Mouse (Mus musculus) lung, postnatal 14 days (tissue): ENCODE data around the gene Ino80b.

Experiments
- DNase-seq: peaks from one replicate; pipeline ENCODE4 v3.0.0; 2021

Gene Ino80b

DNA sequence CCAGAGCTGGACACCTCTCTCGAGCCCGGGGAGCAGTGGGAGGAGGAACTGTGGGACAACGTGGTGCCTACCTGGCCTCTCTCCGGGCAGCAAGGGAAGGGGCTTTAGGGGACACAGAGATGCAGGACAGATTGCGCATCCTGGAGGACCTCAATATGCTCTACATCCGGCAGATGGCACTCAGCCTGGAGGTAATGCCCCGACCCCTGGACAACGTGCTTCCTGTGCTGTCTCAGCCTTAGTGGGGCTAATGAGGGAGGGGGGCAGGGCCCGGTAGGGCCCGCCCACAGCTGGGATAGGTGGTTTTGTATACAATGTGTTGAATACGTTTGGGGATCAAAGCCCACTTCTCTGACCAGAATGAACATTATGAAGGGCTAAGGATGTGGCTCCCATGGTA is 12.8 kb upstream of the Ino80b start:
- no peak for DNase-seq

DNA sequence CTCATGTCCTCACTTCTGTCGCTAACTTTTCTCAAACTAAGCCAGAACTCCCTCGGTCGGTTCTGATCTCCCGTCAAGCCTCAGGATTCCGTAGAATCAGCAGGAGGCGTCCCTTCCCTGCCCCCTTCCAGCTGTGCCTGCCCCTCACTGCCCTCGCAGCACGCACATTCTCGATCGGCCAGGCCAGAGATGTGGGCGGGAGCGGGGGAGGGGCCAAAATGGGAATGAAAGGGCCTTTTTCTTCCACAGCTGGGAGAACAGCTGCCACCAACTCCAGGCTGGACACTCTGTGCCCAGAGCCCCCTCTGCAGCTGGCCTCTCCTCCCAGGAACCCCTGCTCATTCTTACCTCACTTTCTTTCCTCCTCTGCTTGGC is 12.3 kb upstream of the Ino80b start:
- DNase-seq = peak; percentile 89

DNA sequence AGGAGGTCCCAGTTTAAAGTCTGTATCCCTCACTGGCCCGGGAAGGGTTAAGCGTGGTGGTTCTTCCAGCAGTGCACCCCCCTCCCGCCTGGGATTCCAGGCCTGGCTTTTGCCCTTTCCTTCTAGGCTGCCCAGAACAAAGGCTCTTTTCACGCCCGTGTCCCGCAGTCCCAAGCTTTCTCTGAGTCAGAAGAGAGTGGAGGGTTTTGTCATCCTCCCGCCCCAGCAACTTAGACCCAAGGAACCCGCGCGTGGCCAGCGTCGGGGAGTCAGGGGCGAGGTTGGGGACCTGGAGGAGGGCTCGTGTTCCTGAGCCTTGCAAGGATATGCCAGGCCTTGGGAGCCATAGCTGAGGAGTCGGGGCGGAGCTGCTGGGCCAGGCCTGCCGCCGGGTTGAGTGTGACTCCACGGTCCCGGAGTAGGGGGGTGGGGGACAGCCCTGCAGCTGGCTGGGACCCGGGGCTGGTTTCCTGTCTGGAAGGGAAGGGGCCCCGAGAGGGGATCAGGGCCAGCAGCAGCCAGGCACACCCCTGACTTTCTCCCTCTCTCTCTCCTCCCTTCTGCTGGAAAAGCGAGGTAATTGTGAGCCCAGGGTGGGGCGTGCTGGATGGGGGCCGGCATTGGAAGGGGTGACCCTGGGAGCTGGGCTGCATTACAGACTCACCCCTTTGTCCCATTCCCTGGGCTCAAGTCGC is 11.8 kb upstream of the Ino80b start:
- DNase-seq = peak; percentile 68

DNA sequence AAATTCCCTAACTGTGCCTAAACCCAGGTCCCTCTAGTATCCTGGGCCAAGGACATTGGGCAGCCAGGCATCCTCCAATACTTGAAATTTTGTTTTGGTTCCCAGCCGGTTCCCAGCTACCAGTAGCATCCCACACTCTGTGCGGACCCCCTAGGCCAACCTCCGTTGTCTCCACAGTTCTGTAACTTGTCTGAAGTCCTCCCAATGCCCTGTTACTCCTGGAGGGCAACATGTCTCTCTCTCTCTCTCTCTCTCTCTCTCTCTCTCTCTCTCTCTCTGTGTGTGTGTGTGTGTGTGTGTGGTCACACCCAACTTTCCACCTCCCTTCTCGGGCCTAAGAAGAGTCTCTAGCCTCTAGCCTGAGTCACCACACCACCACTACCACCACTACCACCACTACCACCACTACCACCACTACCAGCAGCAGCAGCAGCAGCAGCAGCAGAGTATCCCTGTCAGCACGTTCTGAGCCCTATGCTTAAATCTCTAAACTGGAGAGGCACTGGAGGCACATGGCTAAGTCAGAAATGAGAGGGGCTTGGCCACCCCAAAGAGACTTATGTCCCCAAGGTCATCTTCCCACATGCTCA is 11.2 kb upstream of the Ino80b start:
- no peak for DNase-seq

DNA sequence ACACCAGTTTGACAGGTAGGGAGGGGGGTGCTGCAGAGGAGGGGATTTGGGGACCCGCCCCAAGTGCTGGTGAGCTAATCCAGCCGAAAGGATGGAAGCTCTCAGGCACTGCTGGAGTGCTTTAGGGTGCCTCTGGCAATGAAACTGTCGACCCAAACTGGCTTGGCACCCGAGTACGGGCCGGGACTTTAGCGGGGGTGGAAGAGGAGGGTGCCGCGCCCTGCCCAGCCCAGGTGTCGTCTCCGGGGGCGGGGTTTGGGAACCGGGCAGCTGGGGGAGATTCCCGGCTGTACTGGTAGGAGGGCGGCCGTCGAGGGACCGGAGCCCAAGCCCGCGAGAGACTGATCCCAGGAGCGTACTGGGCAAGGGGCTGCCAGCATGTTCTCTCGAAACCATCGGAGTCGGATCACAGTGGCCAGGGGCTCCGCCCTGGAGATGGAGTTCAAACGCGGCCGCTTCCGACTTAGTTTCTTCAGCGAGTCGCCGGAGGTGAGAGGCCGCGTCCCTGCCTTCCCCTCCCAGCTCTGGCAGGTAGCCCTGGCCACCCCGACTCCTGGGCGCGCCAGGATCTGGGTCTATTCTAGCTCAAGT is 10.4 kb upstream of the Ino80b start:
- peak; percentile 66 for DNase-seq

DNA sequence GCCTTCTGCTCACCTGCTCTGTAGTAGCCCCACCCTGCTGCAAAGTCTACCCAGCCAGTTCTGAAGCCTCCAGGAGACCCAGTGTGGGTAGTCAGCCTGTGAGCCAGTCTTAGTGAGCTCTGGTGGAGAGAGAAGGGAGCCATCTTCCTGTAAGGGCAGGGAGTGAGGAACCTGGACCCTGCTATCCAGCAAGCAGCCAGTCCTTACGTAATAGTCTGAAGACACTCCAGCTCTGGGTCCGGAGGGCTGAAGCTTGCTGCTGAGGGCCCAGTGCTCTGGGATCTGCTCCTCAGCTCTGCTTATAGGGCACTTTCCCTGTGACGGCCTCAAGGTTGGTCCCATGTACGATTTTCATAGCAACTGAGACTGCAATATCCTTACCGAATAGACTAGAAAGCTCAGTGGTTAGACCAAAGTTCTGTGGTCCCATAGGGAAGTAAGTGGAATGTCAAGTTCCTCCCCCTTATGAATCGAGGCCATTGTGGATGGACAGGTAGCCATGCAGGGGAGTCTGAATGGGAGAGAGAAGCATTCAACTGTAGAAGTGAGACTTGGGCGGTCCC is 9.8 kb upstream of the Ino80b start, which contains the start of gene Rtkn:
Gene Rtkn, plus strand, starts transcription at position 513 of the 563 bp plus-strand sequence.
- DNase-seq = no peak

DNA sequence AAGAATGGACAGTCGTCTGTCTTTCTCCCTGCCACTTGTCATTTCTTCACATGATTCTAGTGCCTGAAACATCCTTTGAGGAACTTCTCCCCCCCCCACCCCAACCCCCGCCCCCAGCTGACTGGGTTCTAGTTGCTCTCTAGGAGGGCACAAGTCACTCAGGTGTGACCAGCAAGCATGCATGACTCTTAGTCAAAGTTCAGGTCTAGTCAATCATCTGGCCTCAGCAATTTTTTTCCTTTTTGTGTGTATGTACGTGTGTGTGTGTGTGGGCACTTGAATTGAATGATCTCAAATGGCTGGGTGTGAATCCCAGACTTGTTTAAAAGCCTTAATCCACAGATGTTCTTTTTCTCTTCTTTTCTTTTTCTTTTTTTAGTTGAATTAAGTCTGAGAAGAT is 9.0 kb upstream of the Ino80b start:
- DNase-seq = no peak

DNA sequence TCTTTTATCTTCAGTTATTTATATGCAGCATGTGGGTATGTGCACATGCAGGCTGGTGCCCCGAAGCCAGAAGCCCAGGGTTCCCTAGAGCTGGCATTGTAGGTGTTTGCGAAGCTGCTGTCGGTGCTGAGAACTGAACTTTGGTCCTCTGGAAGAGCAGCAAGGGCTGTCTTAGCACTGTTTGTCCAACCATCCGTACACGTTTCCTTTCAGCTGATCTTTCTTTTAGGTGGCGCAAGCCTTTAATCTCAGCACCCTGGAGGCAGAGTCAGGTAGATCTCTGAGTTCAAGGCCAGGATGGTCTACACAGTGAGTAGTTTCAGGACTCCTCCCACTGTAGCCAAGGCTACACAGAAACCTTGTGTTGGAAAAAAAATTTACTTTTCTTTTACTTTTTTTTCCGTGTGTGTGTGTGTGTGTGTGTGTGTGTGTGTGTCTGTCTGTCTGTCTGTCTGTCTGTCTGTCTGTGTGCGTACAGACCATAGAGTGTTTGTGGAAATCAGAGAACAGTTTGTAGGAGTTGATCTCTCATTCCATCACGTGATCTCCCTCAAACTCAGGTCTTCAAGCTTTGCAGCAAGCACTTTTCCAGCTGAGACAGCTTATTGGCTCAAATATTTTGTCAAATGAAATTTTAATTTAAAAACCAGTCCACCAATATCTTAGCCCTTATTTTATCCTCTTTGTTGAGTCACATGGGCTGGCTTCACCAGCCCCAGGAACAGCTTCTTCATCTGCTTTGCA is 7.1 kb upstream of the Ino80b start:
- DNase-seq = no peak

DNA sequence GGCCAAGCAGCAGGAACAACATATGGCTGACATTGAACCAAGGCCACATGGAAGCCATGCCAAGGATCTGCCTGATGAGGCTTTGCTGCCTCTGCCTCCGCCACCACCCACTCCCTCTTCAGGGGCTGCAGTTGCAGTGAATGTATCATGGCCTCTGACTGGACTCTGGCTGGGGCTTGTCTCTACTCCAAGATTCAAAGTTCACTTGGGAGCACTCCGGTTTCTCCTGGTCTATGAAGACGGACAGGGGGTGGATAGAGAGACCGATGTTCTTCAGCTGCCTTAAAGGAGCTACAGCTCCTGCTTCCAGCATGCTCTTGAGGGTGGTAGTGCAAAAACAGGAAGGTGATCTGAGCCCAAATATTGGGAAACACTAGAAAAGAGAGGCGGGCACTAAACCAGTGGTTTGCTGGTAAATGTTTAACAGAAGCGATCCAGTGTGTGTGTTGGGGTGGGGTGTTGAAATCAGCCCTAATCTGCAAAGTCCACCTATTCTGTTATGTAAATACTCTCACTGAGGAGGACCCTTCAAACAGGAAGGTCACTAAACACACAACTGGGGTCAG is 6.3 kb upstream of the Ino80b start:
- DNase-seq = no peak

DNA sequence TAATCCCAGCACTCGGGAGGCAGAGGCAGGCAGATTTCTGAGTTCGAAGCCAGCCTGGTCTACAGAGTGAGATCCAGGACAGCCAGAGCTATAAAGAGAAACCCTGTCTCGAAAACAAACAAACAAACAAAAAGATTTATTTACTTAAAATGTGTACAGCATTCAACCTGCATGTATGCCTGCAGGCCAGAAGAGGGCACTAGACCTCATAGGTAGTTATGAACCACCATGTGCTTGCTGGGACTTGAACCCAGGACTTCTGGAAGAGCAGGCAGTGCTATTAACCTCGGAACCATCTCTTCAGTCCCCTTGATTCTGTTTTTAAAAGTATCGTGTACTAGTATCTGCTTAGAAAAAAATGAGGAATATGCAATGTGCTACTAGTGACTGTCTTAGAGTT is 2.2 kb upstream of the Ino80b start:
- DNase-seq = no peak

DNA sequence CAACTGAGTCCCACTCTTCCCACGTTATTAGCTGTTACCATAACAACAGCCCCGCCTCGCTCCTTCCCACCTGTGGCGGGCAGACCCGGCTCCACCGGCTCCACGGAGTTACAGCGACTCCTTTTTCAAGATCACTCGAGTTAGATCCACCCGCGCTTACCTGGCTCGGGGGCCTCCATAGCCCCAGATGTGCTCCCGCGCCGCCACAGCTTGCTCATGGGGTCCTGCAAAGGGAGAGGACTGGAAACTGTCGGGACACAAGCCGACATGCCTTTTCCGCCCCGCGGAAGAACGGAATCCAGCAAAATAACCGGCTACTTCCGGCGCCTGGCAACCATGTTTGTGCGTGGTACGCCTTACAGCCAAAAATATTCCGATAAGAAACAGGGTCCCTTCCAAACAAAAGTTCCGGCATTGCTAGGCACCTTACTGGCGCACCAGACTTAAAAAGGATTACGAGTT is 349 bp downstream of the Ino80b start:
- peak; percentile 91 for DNase-seq

DNA sequence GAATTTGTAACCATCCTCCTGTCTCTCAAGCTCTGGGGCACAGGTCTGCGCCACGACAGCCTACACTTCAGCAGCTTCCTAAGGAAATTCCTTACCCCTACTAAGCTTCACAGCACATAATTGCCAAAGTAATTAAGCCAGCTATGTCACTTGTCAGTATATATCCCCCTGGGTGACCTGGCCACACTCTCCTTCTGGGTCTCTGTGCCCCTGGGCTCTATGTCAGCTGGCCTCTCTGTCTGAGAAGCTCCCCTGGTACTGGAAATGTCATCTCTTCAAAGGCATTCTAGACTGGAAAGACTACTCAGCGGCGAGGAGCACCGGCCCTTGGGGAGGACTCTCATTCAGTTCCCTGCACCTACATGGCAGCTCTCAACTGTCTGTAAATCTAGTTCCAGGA is 2.3 kb downstream of the Ino80b start:
- no peak for DNase-seq

DNA sequence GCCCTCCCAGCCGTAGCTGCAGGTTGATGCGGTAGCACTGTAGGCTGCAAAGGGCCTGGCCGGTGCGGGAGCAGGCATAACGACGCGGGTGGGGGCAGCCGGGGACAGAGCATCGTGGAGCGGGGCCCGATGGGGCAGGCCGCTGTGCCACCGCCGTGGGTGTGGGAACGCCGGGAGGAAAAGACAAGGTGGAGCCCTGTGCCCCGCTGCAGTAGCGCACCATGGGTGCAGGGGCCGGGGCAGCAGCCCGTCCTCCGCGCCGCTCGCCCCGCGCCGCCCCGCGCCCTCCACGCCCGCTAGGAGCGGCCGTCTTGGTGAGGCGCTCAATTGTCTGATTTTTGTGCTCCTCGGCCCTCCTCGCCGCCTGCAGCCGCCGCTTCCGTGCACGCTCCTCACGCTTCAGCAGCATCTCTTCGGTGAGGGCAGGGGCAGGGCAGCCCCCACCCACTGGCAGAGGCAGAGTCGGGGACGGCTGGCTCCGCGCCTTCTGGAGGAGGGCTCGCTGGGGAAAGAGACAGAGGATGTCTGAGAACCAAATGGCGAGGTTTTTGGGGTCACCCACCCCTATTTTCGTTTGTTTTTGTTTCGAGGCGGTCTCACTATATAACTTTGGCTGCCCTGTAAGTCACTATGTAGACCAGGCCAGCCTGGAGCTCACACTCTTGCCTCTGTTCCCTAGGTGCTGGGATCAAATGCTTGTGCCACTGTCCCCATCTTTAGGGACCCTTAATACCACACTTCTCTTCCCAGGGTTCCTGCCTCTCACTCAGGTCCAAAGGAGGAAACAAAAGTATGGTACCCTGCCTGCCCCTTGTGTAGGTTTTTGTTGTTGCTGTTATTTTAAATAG is 3.1 kb downstream of the Ino80b start:
- DNase-seq = no peak

DNA sequence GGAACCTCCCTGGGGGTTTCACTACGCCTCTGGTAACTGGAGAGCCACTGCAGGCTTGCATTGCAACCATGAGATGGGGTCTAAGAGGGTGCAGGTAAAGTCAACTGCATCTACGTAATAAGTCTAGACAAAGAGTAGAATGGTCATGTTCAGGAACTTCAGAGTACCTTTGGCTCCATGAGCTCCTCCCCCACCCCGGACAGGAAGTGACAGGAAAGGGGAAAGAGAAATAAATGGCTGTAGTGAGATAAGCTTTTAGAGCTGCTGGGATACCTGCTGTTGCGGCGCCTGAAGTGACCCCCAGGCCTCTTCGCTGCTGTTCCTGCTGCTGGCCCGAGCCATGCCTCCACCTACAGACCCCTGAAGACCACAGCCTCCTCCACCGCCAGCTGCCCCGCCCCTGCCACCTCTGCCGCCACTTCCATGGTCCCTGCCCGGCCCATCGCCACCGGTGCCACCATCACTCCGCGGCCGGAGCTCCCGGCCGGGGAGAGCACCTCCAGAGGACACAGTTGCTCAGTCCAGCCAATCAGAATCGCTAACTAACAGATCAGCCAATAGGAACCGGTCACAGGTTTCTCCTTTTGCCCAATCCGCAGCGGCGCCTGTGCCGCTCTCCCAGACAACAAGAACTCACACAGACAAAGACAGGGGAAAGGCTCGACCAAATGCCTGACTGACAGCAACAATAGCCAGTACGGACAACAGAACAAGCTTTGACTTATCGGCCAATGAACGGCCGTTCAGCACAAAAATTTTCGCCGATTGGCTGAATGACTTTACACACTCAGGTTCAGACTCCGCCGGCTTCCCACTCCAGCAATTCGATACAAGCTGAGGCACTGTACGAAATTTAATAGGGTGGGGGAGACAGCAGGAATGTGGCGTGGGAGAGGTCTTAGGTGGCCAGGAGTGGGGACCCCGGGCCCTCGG is 4.0 kb downstream of the Ino80b start, which contains the start of gene Wbp1:
Gene Wbp1, minus strand, starts transcription at position 630 of the 933 bp plus-strand sequence.
- DNase-seq = peak; percentile 91

DNA sequence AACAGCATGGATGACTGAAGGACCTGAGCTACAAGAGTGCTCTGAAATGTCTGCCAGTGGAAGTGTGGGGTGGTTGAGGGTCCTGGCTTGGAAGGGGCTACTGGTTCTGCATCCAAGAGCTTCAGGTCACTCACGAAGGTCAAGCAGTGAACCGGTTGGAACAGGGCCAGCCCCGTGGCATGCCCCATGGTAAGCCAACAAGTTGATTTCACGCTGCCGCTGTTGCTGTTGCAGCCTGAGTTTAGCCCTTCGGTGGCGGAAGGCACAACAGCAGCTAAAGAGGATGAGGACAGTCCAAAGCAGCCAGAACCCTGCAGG is 5.5 kb downstream of the Ino80b start:
- no peak for DNase-seq

DNA sequence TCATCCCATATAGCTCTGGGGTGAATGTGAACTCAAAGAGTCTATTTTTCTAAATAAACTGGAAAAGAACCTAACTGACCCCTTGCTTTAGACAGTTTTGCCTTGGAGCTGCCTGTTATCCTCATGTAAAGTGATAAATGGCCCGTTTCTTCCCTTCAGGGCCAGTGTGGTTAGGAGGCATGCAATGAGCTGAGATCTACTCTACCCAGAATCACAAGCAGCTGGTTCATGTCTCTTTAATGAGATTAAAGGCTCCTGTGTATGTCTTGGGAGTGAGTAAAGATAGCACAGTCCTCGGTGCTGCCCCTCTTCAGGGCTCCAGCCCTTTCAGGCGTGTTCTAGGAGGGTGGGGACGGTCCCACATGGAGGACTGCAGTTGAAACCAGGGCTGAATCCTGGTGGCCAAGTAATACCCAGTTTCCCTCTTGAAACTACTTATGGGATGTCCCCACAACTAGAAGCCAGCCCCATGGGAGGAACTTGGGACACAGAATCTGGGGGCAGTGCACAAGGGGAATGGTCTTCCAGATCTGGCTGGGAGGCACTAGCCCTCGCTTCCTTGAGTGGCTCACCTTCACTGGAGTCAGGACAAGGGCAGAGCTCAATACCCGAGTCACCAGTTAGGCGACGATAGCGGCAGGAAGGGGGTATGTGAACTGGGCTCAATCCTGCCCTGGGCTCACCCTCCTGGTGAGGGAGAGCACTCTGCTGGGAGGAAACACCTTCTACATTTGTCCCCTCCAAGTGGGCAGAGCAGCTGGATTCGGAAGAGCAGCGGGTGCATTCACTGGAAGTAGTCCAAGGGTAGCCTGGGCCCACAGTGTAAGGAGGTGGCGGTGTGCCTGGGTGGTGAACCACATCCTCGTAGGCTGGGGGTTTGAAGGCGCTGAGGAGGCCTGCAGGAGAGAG is 6.2 kb downstream of the Ino80b start:
- DNase-seq = no peak

DNA sequence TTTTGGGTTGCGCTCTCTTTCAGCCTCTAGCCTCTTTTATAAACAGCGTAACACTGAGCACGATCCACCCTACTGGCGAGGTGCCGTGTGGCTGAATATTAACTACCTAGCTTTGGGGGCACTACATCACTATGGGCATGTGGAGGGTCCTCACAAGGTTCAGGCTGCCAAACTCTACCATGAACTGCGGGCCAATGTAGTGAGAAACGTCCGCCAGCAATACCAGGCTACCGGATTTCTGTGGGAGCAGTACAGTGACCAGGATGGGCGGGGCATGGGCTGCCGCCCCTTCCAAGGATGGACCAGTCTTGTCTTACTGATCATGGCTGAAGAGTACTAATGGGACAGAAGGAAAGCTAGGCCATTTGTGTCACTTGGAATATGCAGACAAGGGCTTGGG is 6.9 kb downstream of the Ino80b start:
- DNase-seq = no peak

DNA sequence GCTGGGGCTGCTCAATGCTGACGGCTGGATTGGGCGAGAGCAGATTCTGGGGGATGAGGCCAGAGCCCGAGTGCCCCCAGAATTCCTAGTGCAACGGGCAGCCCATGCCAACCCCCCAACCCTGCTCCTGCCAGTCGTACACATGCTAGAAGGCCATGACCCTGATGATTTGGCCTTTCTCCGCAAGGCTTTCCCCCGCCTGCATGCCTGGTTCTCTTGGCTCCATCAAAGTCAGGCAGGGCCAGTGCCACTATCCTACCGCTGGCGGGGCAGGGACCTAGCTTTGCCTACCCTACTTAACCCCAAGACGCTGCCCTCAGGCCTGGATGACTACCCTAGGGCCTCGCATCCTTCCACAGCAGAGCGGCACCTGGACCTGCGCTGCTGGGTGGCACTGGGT is 7.6 kb downstream of the Ino80b start:
- no peak for DNase-seq

DNA sequence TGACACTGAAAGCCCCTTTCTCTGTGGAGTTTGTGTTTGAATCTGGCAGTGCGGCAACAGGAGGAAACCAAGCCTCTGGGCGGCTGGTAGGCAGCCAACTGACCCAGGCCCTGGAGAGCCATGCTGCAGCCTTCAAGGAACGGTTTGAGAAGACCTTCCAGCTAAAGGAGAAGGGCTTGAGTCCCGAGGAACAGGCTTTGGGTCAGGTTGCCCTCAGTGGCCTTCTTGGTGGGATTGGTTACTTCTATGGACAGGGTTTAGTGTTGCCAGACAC is 8.1 kb downstream of the Ino80b start:
- no peak for DNase-seq
